Mouse (Mus musculus) ES-E14 (cell line): ENCODE results near the gene Phlpp1.

Source experiments
- CHD2 ChIP-seq: IDR thresholded peaks from 2 replicates; pipeline ENCODE4 v1.6.1; 2014; ENCODE audit warnings: mild to moderate bottlenecking, low read depth, low read length, inconsistent platforms
- HCFC1 ChIP-seq: IDR thresholded peaks from 2 replicates; pipeline ENCODE4 v1.6.1; 2012; ENCODE audit warnings: low read length, inconsistent platforms, borderline replicate concordance; ENCODE audit not compliant: insufficient read depth
- MAFK ChIP-seq: IDR thresholded peaks from 2 replicates; pipeline ENCODE4 v1.6.1; 2014; ENCODE audit warnings: mild to moderate bottlenecking, low read depth, low read length, inconsistent platforms; ENCODE audit not compliant: insufficient read depth
- ZC3H11A ChIP-seq: IDR thresholded peaks from 2 replicates; pipeline ENCODE4 v1.6.1; 2012; ENCODE audit warnings: low read depth, mild to moderate bottlenecking, inconsistent platforms, low read length, borderline replicate concordance

DNA sequence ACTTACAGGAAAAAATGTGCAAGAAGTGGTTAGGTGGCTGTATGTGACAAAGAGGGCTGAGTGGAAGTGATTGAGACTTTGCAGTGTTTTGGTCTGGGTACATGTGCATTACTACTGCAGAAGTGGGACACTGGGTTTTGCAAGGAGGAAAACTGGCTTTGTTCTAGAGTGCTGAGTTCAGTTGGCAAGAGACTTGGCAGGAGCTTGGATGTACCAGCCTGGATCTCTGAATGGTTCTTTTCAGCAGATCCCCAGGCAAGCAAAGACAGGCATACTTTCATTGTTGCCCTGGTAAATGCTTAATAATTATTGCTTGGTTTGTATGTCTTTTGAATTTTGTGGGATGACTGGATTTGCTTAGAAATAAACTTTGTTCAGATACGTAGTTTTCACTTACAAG, 69.5 kb downstream of the Phlpp1 start:
- TF ChIP-seq ZC3H11A (no peak), HCFC1 (no peak), MAFK (no peak), CHD2 (no peak)
